Mouse (Mus musculus): ENCODE results near the gene Lrrc3b.

The Lrrc3b gene

GRCm38 (mm10) chr14:15330155-15330554 lies 108.6 kb downstream of the Lrrc3b start:
- DNase-seq, result no peak

GRCm38 (mm10) chr14:15325872-15326271 lies 112.9 kb downstream of the Lrrc3b start:
- DNase-seq, result no peak

GRCm38 (mm10) chr14:15322441-15323123 lies 116.2 kb downstream of the Lrrc3b start:
- no peak for DNase-seq

- no peak for DNase-seq
These were observed 119.3 kb downstream of the Lrrc3b start for GRCm38 (mm10) chr14:15319399-15319915.

- DNase-seq, result no peak
These were observed 130.2 kb downstream of the Lrrc3b start for GRCm38 (mm10) chr14:15308576-15308975.
